In the genomic region with DNA sequence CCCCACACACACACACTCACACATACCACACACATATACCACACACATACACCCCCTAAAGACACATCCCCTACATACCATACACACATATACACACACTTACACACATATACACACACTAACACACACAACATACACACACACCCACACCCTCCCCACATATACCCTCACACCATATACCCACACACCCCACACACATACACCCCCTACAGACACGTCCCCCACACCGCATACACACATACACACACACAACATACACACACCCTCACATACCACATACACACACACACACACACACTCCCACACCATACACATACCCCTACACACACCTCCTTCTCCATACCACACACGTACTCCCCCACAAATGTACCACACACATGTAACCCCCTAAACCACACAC, we compare ENCODE assay signal across 22 mouse cellular contexts. TPM values are rescaled to one million over a fixed set of nuclear protein-coding genes. Genes with fewer than 3 reads are reported as not detected.
DNase-seq lines count a peak whose midpoint lies in the region; ATAC-seq lines count a peak whose summit lies in the region.
"Had no signal": no experiment of that assay in that cellular context is flagged by ENCODE, and none has a peak within 500 bp of the region (broad histone marks: within the 10 kb centered on the region; RNA-seq: fewer than 3 reads in every experiment).

No protein-coding gene starts in this region.

- 97% methylated on average over 3 of the region's 3 CpGs for WGBS in hindbrain, embryonic 13.5 days
- WGBS in hindbrain, embryonic 10.5 days = 93% methylated on average over 3 of the region's 3 CpGs
- 97% methylated on average over 3 of the region's 3 CpGs for WGBS in neural tube, embryonic 14.5 days
- WGBS in neural tube, embryonic 15.5 days = 97% methylated on average over 3 of the region's 3 CpGs
- 94% methylated on average over 3 of the region's 3 CpGs for WGBS in midbrain, embryonic 14.5 days

- no peak overlapping the region for H3K4me2 ChIP-seq in hindbrain, embryonic 13.5 days
- no peak overlapping the region for H3K4me2 ChIP-seq in neural tube, embryonic 14.5 days (ENCODE audit: low read depth, low read length)
- no peak overlapping the region for H3K4me2 ChIP-seq in neural tube, embryonic 15.5 days
- H3K4me2 ChIP-seq in midbrain, embryonic 14.5 days (ENCODE audit: low read length) = no peak overlapping the region
- H3K4me2 ChIP-seq: embryonic facial prominence, embryonic 13.5 days; heart, embryonic 13.5 days; stomach, embryonic 15.5 days had no signal

- no peak overlapping the region for H3K27ac ChIP-seq in hindbrain, embryonic 13.5 days
- H3K27ac ChIP-seq in hindbrain, embryonic 10.5 days = no peak overlapping the region
- H3K27ac ChIP-seq in neural tube, embryonic 14.5 days (ENCODE audit: low read depth, low read length) = no peak overlapping the region
- no peak overlapping the region for H3K27ac ChIP-seq in neural tube, embryonic 15.5 days (replicated peaks)
- H3K27ac ChIP-seq in midbrain, embryonic 14.5 days (replicated peaks; ENCODE audit: low read depth, low read length) = no peak overlapping the region
- H3K27ac ChIP-seq: embryonic facial prominence, embryonic 13.5 days; heart, embryonic 13.5 days; layer of hippocampus, adult 2 months; stomach, embryonic 15.5 days had no signal

- H3K9ac ChIP-seq in hindbrain, embryonic 13.5 days = no peak overlapping the region
- H3K9ac ChIP-seq in neural tube, embryonic 14.5 days (replicated peaks; ENCODE audit: low read depth, low read length) = no peak overlapping the region
- H3K9ac ChIP-seq in neural tube, embryonic 15.5 days (replicated peaks) = no peak overlapping the region
- no peak overlapping the region for H3K9ac ChIP-seq in midbrain, embryonic 14.5 days (replicated peaks; ENCODE audit: low read length)
- H3K9ac ChIP-seq: embryonic facial prominence, embryonic 13.5 days; heart, embryonic 13.5 days; liver, postnatal 0 days; stomach, embryonic 15.5 days had no signal

- peaks cover 12% of the 10 kb centered on the region for H3K4me1 ChIP-seq in hindbrain, embryonic 13.5 days (replicated peaks)
- 0 out of 2 replicates have a peak, but pooled peaks cover 3% of the 10 kb centered on the region for H3K4me1 ChIP-seq in hindbrain, embryonic 10.5 days (replicated peaks)
- H3K4me1 ChIP-seq in neural tube, embryonic 14.5 days (ENCODE audit: control insufficient read depth, insufficient read depth, low read length) = no peaks in the 10 kb centered on the region
- H3K4me1 ChIP-seq in neural tube, embryonic 15.5 days = peaks cover 5% of the 10 kb centered on the region; the same call in 1 of the 2 replicates
- 0 out of 2 replicates have a peak, but pooled peaks cover 5% of the 10 kb centered on the region for H3K4me1 ChIP-seq in midbrain, embryonic 14.5 days (ENCODE audit: control insufficient read depth, insufficient read depth, low read length)

- no peaks in the 10 kb centered on the region for H3K27me3 ChIP-seq in hindbrain, embryonic 13.5 days
- H3K27me3 ChIP-seq in hindbrain, embryonic 10.5 days (ENCODE audit: insufficient read depth, poor library complexity, severe bottlenecking) = no peaks in the 10 kb centered on the region
- no peaks in the 10 kb centered on the region for H3K27me3 ChIP-seq in neural tube, embryonic 14.5 days (ENCODE audit: control insufficient read depth, insufficient read depth, low read length)
- no peaks in the 10 kb centered on the region for H3K27me3 ChIP-seq in neural tube, embryonic 15.5 days (replicated peaks)
- H3K27me3 ChIP-seq in midbrain, embryonic 14.5 days (ENCODE audit: control insufficient read depth, insufficient read depth, low read length) = no peaks in the 10 kb centered on the region
- H3K27me3 ChIP-seq: embryonic facial prominence, embryonic 13.5 days; heart, embryonic 13.5 days; stomach, embryonic 15.5 days had no signal

- H3K36me3 ChIP-seq in hindbrain, embryonic 13.5 days = no peaks in the 10 kb centered on the region
- peaks cover under 1% of the 10 kb centered on the region for H3K36me3 ChIP-seq in hindbrain, embryonic 10.5 days
- H3K36me3 ChIP-seq in neural tube, embryonic 14.5 days (ENCODE audit: control insufficient read depth, insufficient read depth, low read length) = no peaks in the 10 kb centered on the region
- H3K36me3 ChIP-seq in neural tube, embryonic 15.5 days = no peaks in the 10 kb centered on the region
- H3K36me3 ChIP-seq in midbrain, embryonic 14.5 days (ENCODE audit: control insufficient read depth, insufficient read depth, low read length) = no peaks in the 10 kb centered on the region
- H3K36me3 ChIP-seq: embryonic facial prominence, embryonic 13.5 days; heart, embryonic 13.5 days; stomach, embryonic 15.5 days had no signal

- ATAC-seq in hindbrain, embryonic 13.5 days (ENCODE audit: low FRiP score) = peak; percentile 57; the same call in 1 of the 2 replicates
- 0 out of 2 replicates have a peak, but pooled peaks have one; percentile 44 for ATAC-seq in neural tube, embryonic 14.5 days (ENCODE audit: low read depth)
- no peak for ATAC-seq in neural tube, embryonic 15.5 days (ENCODE audit: low FRiP score)
- peak; percentile 53; the same call in 1 of the 2 replicates for ATAC-seq in midbrain, embryonic 14.5 days (ENCODE audit: low FRiP score, low TSS enrichment)
- ATAC-seq: intestine, embryonic 16.5 days; liver, postnatal 0 days had no signal

- DNase-seq in hindbrain, embryonic 10.5 days (ENCODE audit: low spot score) = no peak
- DNase-seq in midbrain, embryonic 14.5 days = no peak
- DNase-seq in frontal cortex, postnatal 36 days (ENCODE audit: low spot score in 2 of 2) = no peak
- DNase-seq in thymus, postnatal 4 days = no peak
- DNase-seq: adrenal gland, adult 8-10 months; cerebellum, adult 9-10 months; gastrocnemius, postnatal 10 days; heart, adult 11 months; heart, postnatal 4 days; kidney, postnatal 10 days; layer of hippocampus, postnatal 36 days; liver, postnatal 0 days; right cerebral cortex, postnatal 25 days; thymus, adult 2 months had no signal

- H3K4me3 ChIP-seq in hindbrain, embryonic 13.5 days = no peak overlapping the region
- no peak overlapping the region for H3K4me3 ChIP-seq in hindbrain, embryonic 10.5 days
- H3K4me3 ChIP-seq in neural tube, embryonic 14.5 days (ENCODE audit: low read depth, low read length) = no peak overlapping the region
- no peak overlapping the region for H3K4me3 ChIP-seq in neural tube, embryonic 15.5 days (replicated peaks)
- no peak overlapping the region for H3K4me3 ChIP-seq in midbrain, embryonic 14.5 days (replicated peaks; ENCODE audit: low read depth, low read length)
- H3K4me3 ChIP-seq: embryonic facial prominence, embryonic 13.5 days; heart, embryonic 13.5 days; layer of hippocampus, adult 2 months; stomach, embryonic 15.5 days had no signal

- no peaks in the 10 kb centered on the region for H3K9me3 ChIP-seq in hindbrain, embryonic 13.5 days
- no peaks in the 10 kb centered on the region for H3K9me3 ChIP-seq in hindbrain, embryonic 10.5 days
- H3K9me3 ChIP-seq in neural tube, embryonic 14.5 days (ENCODE audit: control insufficient read depth, low read length) = no peaks in the 10 kb centered on the region
- no peaks in the 10 kb centered on the region for H3K9me3 ChIP-seq in neural tube, embryonic 15.5 days (replicated peaks)
- no peaks in the 10 kb centered on the region for H3K9me3 ChIP-seq in midbrain, embryonic 14.5 days (ENCODE audit: control insufficient read depth, low read length)
- H3K9me3 ChIP-seq: embryonic facial prominence, embryonic 13.5 days; heart, embryonic 13.5 days; stomach, embryonic 15.5 days had no signal

RNA-seq across cellular contexts. Expression of a gene that starts 42.8 kb away (rescaled TPM):
- polyA plus RNA-seq in hindbrain, embryonic 13.5 days (2015; fragmentation: Nextera tagmentation; extraction: Ambion mirVana) = 16.7 and 21.7 TPM in 2 replicates
- 28.1 and 28.7 TPM in 2 replicates for polyA plus RNA-seq in hindbrain, embryonic 10.5 days (2016; fragmentation: Nextera tagmentation; extraction: Ambion mirVana)
- polyA plus RNA-seq in neural tube, embryonic 14.5 days (2014; fragmentation: Nextera tagmentation; extraction: Ambion mirVana) = 15.3 and 18.6 TPM in 2 replicates
- polyA plus RNA-seq in neural tube, embryonic 15.5 days (2015; fragmentation: Nextera tagmentation; extraction: Ambion mirVana) = 11.9 and 14.5 TPM in 2 replicates
- 50.0 TPM in 2 replicates for polyA plus RNA-seq in midbrain, embryonic 14.5 days (2014; fragmentation: Nextera tagmentation; extraction: Ambion mirVana)
